Mouse (Mus musculus) thymus, postnatal 10 days (tissue): Measurements from ENCODE around the gene Fkbp9.
"Not testable (repeated sequence)": the region's sequence is repeated elsewhere in the genome, so short reads cannot be mapped to it uniquely, and the experiment has no call there.

ENCODE experiments used
- DNase-seq, 2 experiments: peaks; one replicate each; pipeline ENCODE4 v3.0.0; 2021; ENCODE audit warnings: low spot score in 2 of 2

Gene Fkbp9

DNA sequence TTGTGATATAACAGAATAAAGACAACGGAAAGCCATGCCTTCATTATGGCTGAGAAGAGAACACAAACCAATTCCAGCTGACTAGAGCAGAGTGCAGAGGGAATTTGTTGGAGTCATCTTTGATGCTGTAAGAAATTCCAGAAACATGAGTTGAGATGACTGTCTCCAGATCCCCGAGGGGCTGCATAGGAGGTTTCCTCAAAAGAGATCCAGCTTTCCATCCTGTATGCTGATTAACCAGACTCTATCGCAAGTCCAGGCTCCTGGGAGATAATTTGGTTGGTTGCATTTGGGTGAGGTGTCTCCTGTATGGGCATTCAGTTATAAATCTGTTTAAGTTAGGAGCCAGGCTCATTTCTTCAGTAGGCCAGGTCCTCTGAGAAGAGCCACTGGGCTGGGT lies 5.8 kb downstream of the Fkbp9 start:
- DNase-seq = no peak

DNA sequence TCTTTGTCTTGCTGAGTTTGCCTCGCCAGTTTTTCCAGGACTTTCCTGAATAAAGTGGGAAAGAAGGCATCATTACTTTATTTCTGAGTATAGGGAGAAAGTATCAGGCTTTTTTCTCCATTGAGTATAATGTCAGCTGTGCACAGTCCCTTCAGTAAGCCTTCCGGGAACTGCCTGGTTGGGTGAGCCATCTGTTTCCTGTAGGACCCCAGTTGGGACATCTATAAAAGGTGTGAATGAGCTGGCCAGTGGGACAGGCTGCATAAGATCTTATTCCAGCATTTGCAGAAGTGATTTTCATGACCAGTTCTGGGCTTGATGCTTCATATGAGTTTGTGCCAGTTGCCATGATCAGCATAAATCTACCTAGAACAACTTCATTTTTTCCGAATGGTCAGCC lies 11.4 kb downstream of the Fkbp9 start:
- DNase-seq = no peak

DNA sequence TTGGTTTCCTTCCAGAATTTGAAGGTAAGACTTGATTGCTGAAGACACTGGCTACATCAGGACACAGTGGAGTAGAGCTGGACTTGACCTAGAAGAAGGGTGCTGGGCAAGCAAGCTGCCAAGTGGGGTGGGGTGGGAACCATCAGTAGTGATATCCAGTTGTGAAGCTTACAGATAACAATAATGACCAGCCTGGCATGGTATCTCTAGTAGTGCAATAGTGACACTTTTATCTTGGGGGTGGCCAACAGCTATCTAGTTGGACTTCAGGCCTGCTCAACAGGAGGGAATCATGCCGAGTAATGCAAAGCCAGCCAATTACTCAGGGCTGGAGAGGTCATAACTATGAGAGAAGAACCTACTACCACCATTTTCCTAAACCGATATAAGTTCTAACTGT lies 12.5 kb downstream of the Fkbp9 start:
- no peak for DNase-seq

DNA sequence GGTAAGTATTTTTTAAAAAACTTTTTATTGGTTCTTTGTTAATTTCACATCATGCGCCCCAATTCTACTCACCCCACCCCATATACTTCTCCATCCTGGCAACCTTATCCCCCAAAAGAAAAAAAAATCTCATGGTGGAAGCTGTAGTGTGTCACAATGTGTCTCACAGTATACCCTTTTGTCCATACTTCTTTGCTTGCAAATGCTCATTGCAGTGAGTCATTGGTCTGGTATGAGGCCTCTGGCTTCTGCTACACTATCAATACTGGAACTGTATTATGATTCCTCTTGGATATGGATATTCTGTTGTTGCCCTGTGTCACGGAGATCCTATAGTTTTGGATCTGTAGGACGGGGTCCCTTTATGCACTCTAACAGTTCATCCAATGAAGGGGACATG lies 17.1 kb downstream of the Fkbp9 start:
- DNase-seq = no peak

DNA sequence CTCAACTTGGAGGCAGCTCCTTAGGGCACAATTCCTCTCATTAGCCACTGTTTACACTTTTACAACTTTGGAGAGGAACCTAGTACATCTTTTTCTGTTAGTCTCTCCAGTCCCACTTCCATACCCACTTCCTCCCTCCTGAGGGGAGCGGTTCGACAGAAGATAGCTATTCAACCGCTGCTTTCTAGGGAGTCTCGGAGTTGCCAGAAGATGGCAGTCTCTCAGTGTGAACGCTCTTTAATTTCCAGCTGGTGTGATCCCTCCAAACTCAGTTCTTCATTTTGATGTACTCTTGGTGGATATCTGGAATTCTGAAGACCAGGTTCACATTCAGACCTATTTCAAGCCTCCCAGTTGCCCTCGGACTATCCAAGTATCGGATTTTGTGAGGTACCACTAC lies 18.5 kb downstream of the Fkbp9 start:
- no peak for DNase-seq

DNA sequence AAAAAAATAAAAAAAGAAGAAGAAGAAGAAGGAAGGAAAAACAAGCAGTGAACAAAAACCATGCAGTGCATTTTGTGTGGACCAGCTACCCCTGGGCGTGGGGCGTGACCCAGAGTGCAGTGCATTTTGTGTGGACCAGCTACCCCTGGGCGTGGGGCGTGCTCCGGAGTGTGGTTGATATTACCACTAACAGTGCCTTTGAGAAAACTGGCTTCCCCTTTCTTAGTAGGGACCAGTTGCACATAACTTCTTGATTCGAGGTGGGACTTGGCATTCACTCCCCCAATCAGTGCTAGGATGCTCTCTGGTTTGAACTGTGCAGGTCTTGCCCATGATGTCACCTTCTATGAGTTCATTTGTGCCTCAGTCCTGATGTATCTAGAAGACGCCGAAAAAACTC lies 22.9 kb downstream of the Fkbp9 start:
- no peak for DNase-seq

DNA sequence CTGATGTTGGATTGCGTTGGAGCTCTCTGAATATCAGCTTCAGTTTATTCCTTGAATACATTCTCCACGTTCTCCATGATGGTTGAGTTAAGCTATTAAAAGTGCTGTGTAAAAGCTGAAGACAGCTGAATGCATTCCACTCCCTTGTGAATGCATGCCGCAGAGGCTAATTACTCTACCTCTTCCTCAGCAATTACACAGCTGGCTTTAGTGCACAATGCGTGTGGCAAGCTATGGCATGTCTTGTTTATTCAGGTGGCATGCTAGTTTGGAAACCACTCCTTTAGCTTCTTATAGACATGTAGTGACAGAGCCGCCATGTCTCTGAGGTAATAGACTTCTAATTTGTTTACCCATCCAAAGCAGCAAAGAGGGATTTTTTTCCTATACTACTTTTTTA lies 24.9 kb downstream of the Fkbp9 start:
- no peak for DNase-seq

DNA sequence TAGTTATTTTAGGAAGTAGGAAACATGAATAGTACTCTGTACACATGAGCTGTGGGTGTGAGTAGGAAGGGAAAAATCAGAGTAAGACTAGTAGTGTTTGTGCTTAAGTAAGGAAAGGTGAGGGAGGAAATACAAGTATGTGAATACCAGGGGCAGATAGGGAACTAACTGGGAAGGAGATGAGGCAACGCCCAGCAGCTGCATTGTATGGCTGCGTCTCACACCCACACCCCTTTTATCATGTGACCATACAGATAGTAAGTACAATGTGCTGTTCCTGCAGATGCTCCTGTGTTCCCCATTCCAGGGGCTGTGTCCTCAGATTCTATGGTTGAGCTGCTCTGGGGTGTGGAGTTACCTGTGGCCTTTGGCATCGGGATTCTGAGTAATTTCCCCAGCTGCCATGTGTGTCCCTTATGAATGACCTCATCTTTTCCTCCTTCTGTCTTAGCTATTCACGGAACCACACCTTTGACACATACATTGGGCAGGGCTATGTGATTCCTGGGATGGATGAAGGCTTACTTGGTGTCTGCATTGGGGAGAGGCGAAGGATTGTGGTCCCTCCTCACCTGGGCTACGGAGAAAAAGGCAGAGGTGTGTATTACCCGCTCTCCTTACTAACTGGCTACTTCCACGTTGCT lies 28.5 kb downstream of the Fkbp9 start:
- DNase-seq = no peak

DNA sequence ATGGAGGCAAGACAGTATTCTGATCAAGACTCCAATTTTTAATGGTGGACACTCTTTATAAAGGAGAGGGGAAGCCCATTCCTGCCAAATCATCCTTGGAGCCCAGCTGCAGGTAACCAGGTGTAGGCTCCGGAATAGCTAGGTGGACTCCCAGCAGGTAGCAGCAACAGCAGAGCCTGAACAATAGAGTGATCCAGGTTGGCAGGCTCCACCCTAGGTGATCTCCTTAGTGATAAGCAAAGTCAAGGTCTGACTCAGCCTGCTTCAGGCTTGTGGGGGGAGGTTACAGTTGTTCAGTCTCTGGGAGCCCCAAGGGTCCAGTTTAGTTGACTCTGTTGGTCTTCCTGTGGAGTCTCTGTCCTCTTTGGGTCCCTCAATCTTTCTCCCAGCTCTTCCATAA lies 35.0 kb downstream of the Fkbp9 start:
- not testable (repeated sequence) for DNase-seq

DNA sequence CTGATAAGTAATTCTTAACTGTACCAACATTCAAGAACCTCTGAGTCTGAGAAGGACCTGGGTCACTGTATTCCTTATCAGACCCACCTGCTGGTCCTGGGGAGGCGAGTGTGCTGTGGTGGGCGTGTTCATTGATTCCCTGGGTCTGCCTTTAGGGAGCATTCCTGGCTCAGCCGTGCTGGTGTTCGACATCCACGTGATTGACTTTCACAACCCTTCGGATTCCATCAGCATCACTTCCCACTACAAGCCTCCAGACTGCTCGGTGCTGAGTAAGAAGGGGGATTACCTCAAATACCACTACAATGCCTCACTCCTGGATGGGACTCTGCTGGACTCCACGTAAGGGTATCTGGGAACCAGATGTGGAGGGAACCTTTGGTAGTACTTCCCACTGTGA lies 36.7 kb downstream of the Fkbp9 start:
- no peak for DNase-seq

DNA sequence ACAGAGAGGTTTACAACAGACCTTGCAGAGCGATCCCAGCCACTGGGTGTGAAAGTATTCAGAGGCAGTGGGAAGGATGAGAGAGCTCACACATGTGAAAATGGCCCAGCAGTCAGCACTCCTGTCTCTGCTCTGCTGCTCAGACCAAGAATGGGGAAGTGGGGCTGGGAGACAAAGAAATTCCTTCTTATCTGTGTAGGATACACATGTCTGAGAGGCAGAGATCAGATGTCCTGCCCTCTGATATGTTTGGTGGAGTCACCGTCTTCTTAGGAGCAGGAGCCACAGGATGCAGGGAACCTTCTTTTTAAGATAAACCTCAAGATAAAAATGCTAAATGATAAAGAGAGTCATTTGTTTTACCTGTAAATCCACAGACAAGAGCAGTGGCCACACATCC lies 38.2 kb downstream of the Fkbp9 start:
- DNase-seq = no peak

DNA sequence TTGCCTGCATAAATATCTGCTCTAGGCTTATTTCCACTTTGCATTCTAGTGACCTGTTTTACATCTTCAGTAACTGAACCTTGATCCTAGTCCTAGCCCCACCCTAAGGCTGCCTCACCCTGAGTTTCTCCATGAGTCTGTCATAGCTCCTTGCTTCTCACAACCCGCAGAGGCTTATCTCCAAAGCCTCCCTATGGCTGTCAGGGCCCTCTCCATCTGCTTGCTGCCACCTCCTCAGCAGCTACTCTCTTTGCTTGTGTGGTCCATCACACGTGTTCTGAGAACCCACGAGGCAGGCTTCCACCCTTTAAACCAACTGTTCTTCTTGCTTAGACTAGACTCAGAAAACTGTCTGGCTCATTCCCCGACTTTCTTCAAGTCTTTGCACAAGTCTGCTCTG lies 45.0 kb downstream of the Fkbp9 start:
- DNase-seq = no peak

DNA sequence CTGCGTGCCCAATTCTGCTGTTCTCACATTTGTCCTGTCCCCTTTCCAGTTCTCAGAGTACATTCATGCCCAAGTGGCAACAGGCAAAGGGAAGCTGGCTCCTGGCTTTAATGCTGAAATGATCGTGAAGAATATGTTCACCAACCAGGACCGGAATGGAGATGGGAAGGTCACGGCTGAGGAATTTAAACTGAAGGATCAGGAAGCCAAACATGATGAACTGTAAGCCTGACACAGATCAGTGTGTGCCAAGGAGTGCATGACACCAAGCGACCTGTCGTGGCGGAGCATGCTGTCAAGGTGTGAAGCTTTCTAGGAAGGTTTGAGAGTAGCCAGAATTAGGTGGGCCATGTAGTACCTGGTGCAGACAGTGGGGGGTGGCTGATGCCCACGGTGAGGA lies 46.1 kb downstream of the Fkbp9 start:
- DNase-seq = no peak

DNA sequence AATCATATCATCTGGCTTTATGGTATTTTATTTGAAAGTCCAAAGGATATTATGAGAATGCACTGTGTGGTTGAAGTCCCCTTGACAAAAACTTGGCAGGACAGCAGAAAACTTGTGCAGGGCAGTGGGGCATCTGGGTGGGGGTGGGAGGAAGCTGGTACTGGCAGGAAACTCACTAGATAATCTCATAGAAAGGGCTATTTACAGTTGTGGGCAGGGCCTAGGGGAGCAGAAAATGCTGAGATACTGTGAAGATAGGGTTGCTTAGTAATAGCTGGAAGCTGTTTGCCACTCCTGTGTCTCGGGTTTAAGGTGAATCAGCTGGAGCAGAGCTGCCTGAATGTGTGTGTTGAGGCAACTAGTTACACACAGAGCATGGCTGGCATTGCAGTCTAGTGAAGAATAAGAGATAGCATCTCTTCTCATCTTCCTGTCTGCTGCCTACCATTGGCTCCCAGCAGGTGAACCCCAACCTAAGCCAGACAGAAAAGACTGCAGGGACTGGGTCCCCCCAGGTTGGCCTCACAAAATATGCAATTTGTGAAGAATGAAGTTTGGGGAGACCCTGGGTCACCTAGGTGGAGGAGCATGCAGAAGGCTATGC lies 47.6 kb downstream of the Fkbp9 start:
- no peak for DNase-seq

DNA sequence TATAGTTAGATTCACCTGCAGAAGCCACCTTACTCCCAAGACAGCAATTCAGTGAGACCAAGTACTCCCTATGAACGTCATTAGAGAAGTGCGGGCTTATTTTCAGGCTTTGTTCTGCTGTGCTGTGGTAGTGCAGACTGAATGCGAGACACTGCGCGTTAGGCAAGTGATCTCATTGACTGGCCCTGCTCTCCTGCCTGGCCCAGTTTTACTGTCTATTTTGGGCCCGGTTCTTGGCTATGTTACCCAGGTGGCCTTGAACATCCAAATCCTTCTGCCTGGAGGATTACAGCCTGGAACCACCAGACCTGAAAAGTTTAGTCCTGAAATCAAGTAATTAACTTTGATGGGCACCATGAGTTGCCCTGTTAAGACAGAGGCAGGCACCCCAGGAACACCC lies 56.7 kb downstream of the Fkbp9 start:
- DNase-seq = no peak

DNA sequence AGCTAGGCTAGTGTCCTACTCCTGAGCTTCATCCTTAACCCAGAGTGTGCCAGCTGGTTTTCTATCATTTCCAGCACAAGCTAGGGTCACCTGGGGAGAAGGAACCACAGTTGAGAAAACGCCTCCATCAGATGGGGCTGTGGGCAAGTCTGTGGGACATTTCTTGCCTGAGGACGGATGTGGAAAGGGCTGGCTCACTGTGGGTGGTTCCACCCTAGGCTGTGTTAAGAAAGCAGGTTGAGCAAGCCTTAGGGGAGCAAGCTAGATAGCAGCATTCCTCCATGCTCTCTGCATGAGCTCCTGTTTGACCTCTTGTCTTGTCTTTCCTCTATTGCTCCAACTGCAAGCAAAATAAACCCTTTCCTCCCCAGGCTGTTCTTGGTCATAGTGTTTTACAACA lies 58.9 kb downstream of the Fkbp9 start:
- no peak for DNase-seq

DNA sequence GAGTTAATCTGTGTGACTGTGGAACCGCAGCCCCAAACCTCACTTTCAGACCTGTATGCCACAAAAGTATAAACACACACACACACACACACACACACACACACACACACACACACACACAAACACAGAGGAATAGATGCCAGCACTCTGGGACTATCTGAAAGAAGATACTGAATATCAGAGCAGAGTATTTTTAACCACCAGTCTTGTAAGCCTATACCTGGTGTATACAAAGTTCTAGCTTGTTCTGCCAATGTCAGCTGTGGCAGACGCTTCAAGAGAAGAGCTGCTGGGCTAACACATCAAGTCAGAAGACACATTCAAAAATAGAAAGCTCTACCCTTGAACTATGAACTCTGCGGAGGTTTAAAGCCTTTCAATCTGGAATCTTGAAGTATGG lies 67.7 kb downstream of the Fkbp9 start:
- no peak for DNase-seq

DNA sequence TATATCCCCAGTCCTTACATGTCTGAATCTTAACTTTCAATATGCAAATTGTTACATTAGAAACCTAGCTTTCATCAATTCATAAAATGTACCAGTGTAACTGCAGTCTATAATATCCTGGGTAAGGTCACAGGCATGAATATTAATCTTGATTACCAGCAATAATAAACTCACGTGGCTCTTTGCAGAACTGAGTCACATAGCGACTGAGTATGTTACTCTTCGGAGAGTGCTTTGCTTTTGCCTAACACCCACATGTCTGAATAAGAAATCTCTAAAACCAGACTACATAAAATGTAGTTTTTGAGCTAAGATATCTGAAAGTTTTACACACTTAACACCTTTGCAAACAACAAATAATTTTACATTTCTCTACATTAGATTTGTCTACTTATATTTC lies 69.5 kb downstream of the Fkbp9 start:
- no peak for DNase-seq

DNA sequence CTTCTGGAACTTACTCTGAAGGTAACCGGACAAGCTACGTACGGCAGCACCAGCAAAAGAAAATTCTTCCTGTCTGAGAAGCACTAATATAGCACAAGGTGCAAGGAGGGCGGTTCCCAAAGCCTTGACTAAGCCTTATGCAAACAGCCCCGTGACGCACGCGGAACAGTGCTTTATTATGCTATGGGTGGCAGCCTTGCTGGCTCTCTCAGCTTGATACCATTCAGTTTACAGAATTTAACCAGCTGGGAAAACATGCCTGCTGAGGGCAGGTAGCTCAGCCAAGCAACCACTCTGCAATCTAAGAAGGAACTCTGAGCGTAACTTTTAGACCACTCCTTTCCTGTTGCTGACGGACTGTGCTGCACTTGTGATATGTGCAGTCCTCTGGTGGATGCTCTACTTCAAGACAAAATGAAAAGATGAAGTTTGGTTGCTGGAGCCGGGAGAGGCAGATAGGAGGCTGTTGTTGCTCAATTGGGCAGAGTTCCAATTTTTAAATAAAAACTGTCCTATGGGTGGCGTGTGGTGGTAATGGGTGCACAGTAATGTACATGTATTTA lies 70.0 kb downstream of the Fkbp9 start:
- peak in 1 of 2 experiments; percentile 39 for DNase-seq

DNA sequence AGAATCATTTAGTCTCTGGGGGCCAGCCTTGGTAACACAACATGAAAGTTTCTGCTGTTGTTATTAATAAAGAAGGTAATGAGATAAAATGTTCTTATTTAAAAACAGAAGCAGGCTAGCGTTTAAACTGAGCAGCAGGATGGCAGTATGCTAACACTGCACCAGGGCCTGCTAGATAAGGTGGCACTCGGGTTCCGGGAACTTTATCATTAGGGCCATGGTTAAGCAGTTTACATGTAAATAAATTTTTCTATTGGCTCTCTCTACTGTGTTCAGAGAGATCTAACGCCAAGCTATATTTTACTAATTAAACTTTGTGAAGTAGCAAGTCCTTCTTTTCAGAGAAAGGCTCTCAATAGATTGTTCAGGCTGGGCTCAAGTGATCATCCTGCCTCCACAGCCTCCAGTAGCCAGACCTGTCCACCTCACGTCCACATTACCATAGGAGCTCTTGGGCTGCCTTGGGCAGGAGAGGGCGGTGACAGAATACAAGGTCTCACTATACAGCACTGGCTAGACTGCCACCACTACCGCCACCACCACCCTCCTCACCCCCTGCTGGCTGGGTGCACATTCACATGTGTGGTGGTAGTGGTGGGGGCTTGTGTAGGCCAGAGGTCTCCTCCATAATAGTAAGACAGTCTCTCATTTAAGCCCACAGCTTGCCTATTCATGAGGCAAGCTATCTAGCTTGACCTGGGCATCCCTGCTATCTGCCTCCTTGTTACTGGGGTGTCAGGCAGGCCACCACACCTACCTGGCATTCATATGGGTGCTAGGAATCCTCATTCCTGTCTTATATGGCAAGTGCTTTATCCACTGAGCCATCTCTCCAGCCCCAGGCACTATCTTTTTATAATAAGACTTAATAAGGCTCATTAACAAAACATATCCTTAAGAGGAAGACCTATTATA lies 71.0 kb downstream of the Fkbp9 start:
- DNase-seq = no peak

DNA sequence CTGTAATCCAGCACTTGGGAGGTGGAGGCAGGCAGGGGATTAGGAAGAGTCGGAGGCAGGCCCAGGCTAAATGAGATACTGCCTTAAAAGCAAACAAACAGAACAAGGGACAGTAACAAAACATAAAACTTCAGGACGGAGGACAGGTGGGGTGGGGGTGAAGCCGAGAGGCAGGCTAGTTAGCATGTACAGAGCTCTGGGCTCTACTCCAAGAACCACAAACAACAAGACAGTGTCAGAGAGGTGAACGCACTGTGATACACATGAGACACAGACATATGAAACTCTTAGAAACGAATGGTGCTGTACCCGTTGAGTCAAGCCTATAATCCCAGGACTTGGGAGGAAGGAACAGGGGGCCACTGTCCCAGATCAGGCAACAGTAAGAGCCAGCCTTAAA lies 72.0 kb downstream of the Fkbp9 start:
- DNase-seq = no peak

DNA sequence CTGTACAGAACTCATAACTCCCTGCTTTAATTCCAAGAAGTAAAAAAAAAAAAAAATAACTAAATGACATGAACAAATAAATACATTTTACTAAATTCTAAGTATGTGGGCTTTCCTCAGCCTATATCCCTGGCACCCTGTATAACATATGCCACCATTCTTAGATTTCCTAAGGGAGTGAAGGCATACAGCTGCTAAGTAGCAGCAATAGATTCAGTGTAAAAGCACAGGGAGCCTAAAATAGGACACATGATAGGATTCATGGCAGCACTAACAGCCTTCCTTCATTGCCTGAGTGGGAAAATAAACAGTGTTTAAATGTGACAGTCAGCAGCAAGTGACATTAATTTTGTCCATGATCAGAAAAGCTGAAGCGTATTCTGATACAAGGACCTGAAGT lies 72.5 kb downstream of the Fkbp9 start:
- no peak for DNase-seq

DNA sequence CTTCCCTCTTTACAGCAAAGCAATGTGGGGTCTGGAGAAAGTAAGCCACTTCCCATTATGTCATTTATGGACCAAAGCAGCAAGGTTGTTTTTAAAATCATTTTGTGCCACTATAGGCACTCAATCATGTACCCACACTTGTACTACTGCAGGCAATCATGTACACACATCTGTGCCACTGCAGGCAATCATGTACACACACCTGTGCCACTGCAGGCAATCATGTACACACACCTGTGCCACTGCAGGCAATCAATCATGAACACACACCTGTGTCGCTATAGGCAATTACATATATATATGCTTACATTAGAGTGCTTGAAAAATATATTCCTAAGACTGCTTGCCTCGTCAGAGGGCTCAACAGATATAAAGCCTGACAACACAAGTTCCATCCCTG lies 73.1 kb downstream of the Fkbp9 start:
- DNase-seq = no peak
